8 mouse cellular contexts compared by ENCODE assay signal in the genomic region with DNA sequence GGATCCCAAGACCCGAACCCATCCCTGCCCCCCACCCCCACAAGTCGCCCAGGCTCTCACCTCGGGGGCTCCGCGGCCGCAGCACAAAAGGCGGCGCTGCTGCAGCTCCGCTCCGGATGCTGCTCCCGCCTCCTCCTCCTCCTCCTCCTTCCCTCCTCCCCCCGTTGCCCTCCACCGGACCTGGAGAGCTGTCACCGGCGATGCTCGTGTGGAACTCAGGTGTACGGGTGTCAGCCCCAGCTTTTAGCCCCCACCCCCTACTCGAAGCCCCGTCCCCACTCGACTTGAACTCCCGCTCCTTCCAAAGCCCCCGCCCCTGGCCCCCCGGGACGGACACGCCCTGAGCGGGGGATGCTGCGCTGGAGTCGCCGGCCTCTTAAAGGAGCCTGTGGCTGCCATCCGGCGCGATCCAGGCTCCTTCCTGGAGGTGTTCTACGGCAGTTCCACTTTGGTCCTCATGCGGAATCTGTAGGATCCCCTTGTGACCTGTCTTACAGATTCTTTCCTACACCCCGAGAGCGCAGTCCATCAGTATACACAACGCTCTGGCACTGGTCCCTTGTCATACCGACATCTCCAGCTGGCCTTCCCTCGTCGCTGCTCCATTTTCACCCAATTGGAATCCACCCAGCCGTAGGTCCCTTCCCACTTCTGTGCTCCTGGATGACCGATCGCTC. TPM values are rescaled to one million over a fixed set of nuclear protein-coding genes. Genes with fewer than 3 reads are reported as not detected.
A peak's percentile ranks its signal among the peaks of the same experiment; 100 is the strongest.
DNase-seq lines count a peak whose midpoint lies in the region; ATAC-seq lines count a peak whose summit lies in the region.

Gene Map3k12, minus strand, starts transcription at position 337 of the 677 bp plus-strand sequence.

- peak within 1 kb of the TSS; percentile 88 for H3K4me2 ChIP-seq in embryonic facial prominence, embryonic 13.5 days
- peak within 1 kb of the TSS; percentile 63 for H3K4me2 ChIP-seq in limb, embryonic 11.5 days (ENCODE audit: low read depth, severe bottlenecking)
- H3K4me2 ChIP-seq in midbrain, embryonic 14.5 days (ENCODE audit: low read length): peak within 1 kb of the TSS; percentile 65

- under 1% methylated on average over 43 of the region's 43 CpGs for WGBS in embryonic facial prominence, embryonic 13.5 days
- WGBS in limb, embryonic 11.5 days: under 1% methylated on average over 41 of the region's 43 CpGs
- WGBS in midbrain, embryonic 14.5 days: under 1% methylated on average over 43 of the region's 43 CpGs

- no peaks in the 10 kb centered on the region for H3K27me3 ChIP-seq in embryonic facial prominence, embryonic 13.5 days
- no peaks in the 10 kb centered on the region for H3K27me3 ChIP-seq in limb, embryonic 11.5 days (ENCODE audit: control insufficient read depth, insufficient read depth, low read length)
- H3K27me3 ChIP-seq in midbrain, embryonic 14.5 days (ENCODE audit: control insufficient read depth, insufficient read depth, low read length): no peaks in the 10 kb centered on the region

- H3K36me3 ChIP-seq in embryonic facial prominence, embryonic 13.5 days: peaks cover 18% of the 10 kb centered on the region
- peaks cover 4% of the 10 kb centered on the region for H3K36me3 ChIP-seq in limb, embryonic 11.5 days (ENCODE audit: control insufficient read depth, insufficient read depth, low read length)
- H3K36me3 ChIP-seq in midbrain, embryonic 14.5 days (ENCODE audit: control insufficient read depth, insufficient read depth, low read length): peaks cover 6% of the 10 kb centered on the region

- no peaks in the 10 kb centered on the region for H3K9me3 ChIP-seq in embryonic facial prominence, embryonic 13.5 days
- H3K9me3 ChIP-seq in limb, embryonic 11.5 days (ENCODE audit: control insufficient read depth, low read length): no peaks in the 10 kb centered on the region
- H3K9me3 ChIP-seq in midbrain, embryonic 14.5 days (ENCODE audit: control insufficient read depth, low read length): no peaks in the 10 kb centered on the region

- peak within 1 kb of the TSS; percentile 83 for H3K9ac ChIP-seq in embryonic facial prominence, embryonic 13.5 days
- H3K9ac ChIP-seq in limb, embryonic 11.5 days (ENCODE audit: low read length): peak within 1 kb of the TSS; percentile 85
- peak within 1 kb of the TSS; percentile 91 for H3K9ac ChIP-seq in midbrain, embryonic 14.5 days (replicated peaks; ENCODE audit: low read length)

- DNase-seq in 3T3-L1 (ENCODE audit: low read depth, low spot score): peak; percentile 86
- DNase-seq in adrenal gland, postnatal 14 days: peak; percentile 80
- peak; percentile 99 for DNase-seq in heart, adult 11 months
- peak; percentile 82 for DNase-seq in kidney, adult 18-20 months
- peak; percentile 85 for DNase-seq in limb, embryonic 11.5 days (ENCODE audit: low spot score)
- DNase-seq in midbrain, embryonic 14.5 days: peak; percentile 87
- peak; percentile 62 to 65 for DNase-seq in spleen, postnatal 10 days (ENCODE audit: low spot score in 2 of 2)

- H3K27ac ChIP-seq in embryonic facial prominence, embryonic 13.5 days: peak within 1 kb of the TSS; percentile 100
- H3K27ac ChIP-seq in limb, embryonic 11.5 days (replicated peaks; ENCODE audit: low read depth, low read length): peak within 1 kb of the TSS; percentile 60; the same call in 1 of the 2 replicates
- peak within 1 kb of the TSS; percentile 99 for H3K27ac ChIP-seq in midbrain, embryonic 14.5 days (replicated peaks; ENCODE audit: low read depth, low read length)

- no peak for ATAC-seq in embryonic facial prominence, embryonic 13.5 days (ENCODE audit: insufficient number of reproducible peaks, insufficient read depth, low FRiP score, low TSS enrichment, low read depth)
- ATAC-seq in limb, embryonic 11.5 days (ENCODE audit: insufficient number of reproducible peaks, low FRiP score, low TSS enrichment, low read depth): 0 out of 2 replicates have a peak, but pooled peaks have one; percentile 2
- ATAC-seq in midbrain, embryonic 14.5 days (ENCODE audit: low FRiP score, low TSS enrichment): peak; percentile 11; the same call in 1 of the 2 replicates

- peak within 1 kb of the TSS; percentile 70 for H3K4me3 ChIP-seq in embryonic facial prominence, embryonic 13.5 days
- H3K4me3 ChIP-seq in limb, embryonic 11.5 days (ENCODE audit: low read depth, low read length): peak within 1 kb of the TSS; percentile 66
- H3K4me3 ChIP-seq in midbrain, embryonic 14.5 days (replicated peaks; ENCODE audit: low read depth, low read length): peak within 1 kb of the TSS; percentile 69

- H3K4me1 ChIP-seq in embryonic facial prominence, embryonic 13.5 days: peaks cover 37% of the 10 kb centered on the region
- H3K4me1 ChIP-seq in limb, embryonic 11.5 days (ENCODE audit: control insufficient read depth, insufficient read depth, low read length): peaks cover 10% of the 10 kb centered on the region
- H3K4me1 ChIP-seq in midbrain, embryonic 14.5 days (ENCODE audit: control insufficient read depth, insufficient read depth, low read length): peaks cover 45% of the 10 kb centered on the region

RNA-seq across cellular contexts. Expression of gene Map3k12, which starts in this region (rescaled TPM):
- total RNA-seq in adrenal gland, postnatal 14 days (2021): 8.2 and 9.4 TPM in 2 replicates
- polyA plus RNA-seq in embryonic facial prominence, embryonic 13.5 days (2015; fragmentation: Nextera tagmentation; extraction: Ambion mirVana): 24.1 and 25.2 TPM in 2 replicates
- polyA plus RNA-seq in limb, embryonic 11.5 days (2014; fragmentation: Nextera tagmentation; extraction: Ambion mirVana): 14.3 and 18.2 TPM in 2 replicates
- polyA plus RNA-seq in midbrain, embryonic 14.5 days (2014; fragmentation: Nextera tagmentation; extraction: Ambion mirVana): 44.2 and 47.9 TPM in 2 replicates
